Mouse (Mus musculus) heart, postnatal 4 days (tissue): Measurements from ENCODE around the gene D10Jhu81e. TPM values are rescaled to one million over a fixed set of nuclear protein-coding genes. Genes with fewer than 3 reads are reported as not detected.

ENCODE experiments used
- DNase-seq: peaks from one replicate; pipeline ENCODE4 v3.0.0; 2021
- total RNA-seq, 2 experiments: library from RNA; stranded (reverse); gene quantifications; 2 replicates each; pipeline ENCODE4 v1.2.3; 2021

The D10Jhu81e gene
- total RNA-seq, 2 experiments from 2014 or later, result 198 to 215 TPM

GRCm38 (mm10) chr10:78163241-78163640 is 6.3 kb downstream of the D10Jhu81e start:
- DNase-seq, result no peak

- no peak for DNase-seq
Measured at GRCm38 (mm10) chr10:78162646-78163045, 6.9 kb downstream of the D10Jhu81e start.

GRCm38 (mm10) chr10:78161096-78161495 is 8.5 kb downstream of the D10Jhu81e start:
- DNase-seq, result no peak

- no peak for DNase-seq
Measured at GRCm38 (mm10) chr10:78160369-78161095, 9.1 kb downstream of the D10Jhu81e start.

GRCm38 (mm10) chr10:78159906-78160305 is 9.7 kb downstream of the D10Jhu81e start:
- peak; percentile 91 for DNase-seq

GRCm38 (mm10) chr10:78159252-78159878 is 10.2 kb downstream of the D10Jhu81e start:
- peak; percentile 58 for DNase-seq

- DNase-seq, result no peak
Measured at GRCm38 (mm10) chr10:78158041-78158440, 11.5 kb downstream of the D10Jhu81e start.

- no peak for DNase-seq
Measured at GRCm38 (mm10) chr10:78156926-78157325, 12.7 kb downstream of the D10Jhu81e start.

- DNase-seq, result no peak
Measured at GRCm38 (mm10) chr10:78148834-78149766, 20.5 kb downstream of the D10Jhu81e start.

- DNase-seq, result no peak
Measured at GRCm38 (mm10) chr10:78147908-78148441, 21.6 kb downstream of the D10Jhu81e start.

GRCm38 (mm10) chr10:78143727-78144505 is 25.7 kb downstream of the D10Jhu81e start:
- no peak for DNase-seq

GRCm38 (mm10) chr10:78140843-78141242 is 28.7 kb downstream of the D10Jhu81e start:
- no peak for DNase-seq

- DNase-seq, result no peak
Measured at GRCm38 (mm10) chr10:78140251-78140600, 29.4 kb downstream of the D10Jhu81e start.

GRCm38 (mm10) chr10:78139572-78140250 is 29.9 kb downstream of the D10Jhu81e start:
- no peak for DNase-seq

- peak; percentile 70 for DNase-seq
Measured at GRCm38 (mm10) chr10:78138812-78139523, 30.6 kb downstream of the D10Jhu81e start.

- no peak for DNase-seq
Measured at GRCm38 (mm10) chr10:78137191-78137590, 32.4 kb downstream of the D10Jhu81e start.

GRCm38 (mm10) chr10:78135947-78136346 is 33.6 kb downstream of the D10Jhu81e start:
- DNase-seq, result no peak

GRCm38 (mm10) chr10:78134975-78135798 is 34.4 kb downstream of the D10Jhu81e start:
- peak; percentile 47 for DNase-seq

- DNase-seq, result no peak
Measured at GRCm38 (mm10) chr10:78134400-78134799, 35.2 kb downstream of the D10Jhu81e start.

- DNase-seq, result no peak
Measured at GRCm38 (mm10) chr10:78129998-78130397, 39.6 kb downstream of the D10Jhu81e start.
